Mouse (Mus musculus): ENCODE results near the gene Adgrl2. TPM values are rescaled to one million over a fixed set of nuclear protein-coding genes. Genes with fewer than 3 reads are reported as not detected.

Adgrl2 gene
- polyA plus RNA-seq, 1 experiment from 2014 or later: 86.7 TPM

DNA sequence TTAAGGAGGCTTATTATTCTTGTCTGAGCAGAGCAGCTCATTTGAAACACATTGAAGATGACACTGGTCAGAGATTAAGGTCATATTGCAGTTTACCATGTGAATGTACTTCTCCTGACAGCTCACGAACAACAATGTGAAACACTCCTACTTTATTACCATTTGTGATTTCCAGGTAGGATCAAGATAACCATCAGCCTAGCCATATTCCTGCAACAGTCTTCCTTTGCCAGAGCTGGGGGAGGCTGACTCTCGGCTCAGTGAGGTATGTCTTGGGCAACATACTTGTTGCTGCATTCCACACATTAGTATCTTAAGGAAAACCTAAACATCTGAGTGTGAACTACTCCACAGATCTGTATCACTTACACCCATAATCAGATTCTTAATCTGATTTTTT lies 142.0 kb downstream of the Adgrl2 start:
- Histone ChIP-seq H3K4me2 (replicated peaks) (no peak overlapping the region), H3K27ac (replicated peaks) (no peak overlapping the region), H3K4me3 (replicated peaks) (no peak overlapping the region), H3K27me3 (no peaks in the 10 kb centered on the region), H3K36me3 (peaks cover 53% of the 10 kb centered on the region), H3K9ac (no peak overlapping the region), H3K4me1 (peaks cover 8% of the 10 kb centered on the region; the same call in 1 of the 2 replicates), H3K9me3 (replicated peaks) (no peaks in the 10 kb centered on the region)
- no peak for ATAC-seq (ENCODE audit: insufficient number of reproducible peaks, low FRiP score, low TSS enrichment, low read depth)
- WGBS: 65% methylated on average over 2 of the region's 2 CpGs

DNA sequence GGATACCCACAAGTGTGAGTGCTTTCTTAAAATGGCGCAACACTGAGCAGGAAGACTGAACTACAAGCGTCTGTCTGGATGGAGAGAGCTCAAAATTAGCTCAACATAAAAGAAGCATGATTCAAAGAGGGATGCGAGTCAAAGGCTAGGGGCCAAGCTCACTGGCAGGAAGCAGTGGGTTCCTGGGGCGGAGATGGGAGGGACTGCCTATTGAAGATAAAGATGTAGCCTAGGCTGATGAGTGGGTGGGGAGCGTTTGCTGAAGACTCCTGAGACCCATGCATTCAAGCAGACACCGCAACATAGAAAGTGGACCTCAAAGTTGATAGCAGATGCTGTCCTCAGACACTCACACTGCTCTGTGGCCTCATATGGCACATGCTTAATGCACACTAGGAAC lies 146.2 kb downstream of the Adgrl2 start:
- Histone ChIP-seq H3K9ac (no peak overlapping the region), H3K4me3 (replicated peaks) (no peak overlapping the region), H3K27ac (replicated peaks) (no peak overlapping the region), H3K27me3 (no peaks in the 10 kb centered on the region), H3K36me3 (peaks cover 36% of the 10 kb centered on the region), H3K4me2 (replicated peaks) (no peak overlapping the region), H3K9me3 (replicated peaks) (no peaks in the 10 kb centered on the region), H3K4me1 (no peaks in the 10 kb centered on the region)
- 87% methylated on average over 6 of the region's 6 CpGs for WGBS
- ATAC-seq (ENCODE audit: insufficient number of reproducible peaks, low FRiP score, low TSS enrichment, low read depth): no peak

DNA sequence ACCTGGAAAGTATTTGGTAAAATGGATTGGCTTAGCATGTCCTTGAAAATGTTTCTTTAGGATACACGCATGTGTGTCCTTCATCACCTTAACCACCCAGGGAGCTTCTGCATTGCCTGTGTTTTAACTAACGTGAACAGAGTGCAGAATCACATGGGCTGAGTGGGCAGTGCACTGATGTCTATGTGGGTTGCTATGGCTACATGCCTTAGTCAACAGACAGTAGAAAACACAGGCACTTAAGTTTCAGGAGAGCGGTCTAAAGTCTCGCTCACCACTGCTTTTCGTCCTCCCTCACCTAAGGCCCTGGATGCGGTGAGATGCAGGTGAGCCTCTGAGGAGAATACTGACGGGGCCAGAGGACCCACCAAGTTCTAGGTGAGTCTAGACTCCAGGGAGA lies 147.8 kb downstream of the Adgrl2 start:
- Histone ChIP-seq H3K4me3 (replicated peaks) (no peak overlapping the region), H3K9ac (no peak overlapping the region), H3K4me1 (no peaks in the 10 kb centered on the region), H3K4me2 (replicated peaks) (no peak overlapping the region), H3K27me3 (no peaks in the 10 kb centered on the region), H3K27ac (replicated peaks) (no peak overlapping the region), H3K9me3 (replicated peaks) (no peaks in the 10 kb centered on the region), H3K36me3 (peaks cover 38% of the 10 kb centered on the region)
- no peak for ATAC-seq (ENCODE audit: insufficient number of reproducible peaks, low FRiP score, low TSS enrichment, low read depth)
- 83% methylated on average over 7 of the region's 7 CpGs for WGBS

DNA sequence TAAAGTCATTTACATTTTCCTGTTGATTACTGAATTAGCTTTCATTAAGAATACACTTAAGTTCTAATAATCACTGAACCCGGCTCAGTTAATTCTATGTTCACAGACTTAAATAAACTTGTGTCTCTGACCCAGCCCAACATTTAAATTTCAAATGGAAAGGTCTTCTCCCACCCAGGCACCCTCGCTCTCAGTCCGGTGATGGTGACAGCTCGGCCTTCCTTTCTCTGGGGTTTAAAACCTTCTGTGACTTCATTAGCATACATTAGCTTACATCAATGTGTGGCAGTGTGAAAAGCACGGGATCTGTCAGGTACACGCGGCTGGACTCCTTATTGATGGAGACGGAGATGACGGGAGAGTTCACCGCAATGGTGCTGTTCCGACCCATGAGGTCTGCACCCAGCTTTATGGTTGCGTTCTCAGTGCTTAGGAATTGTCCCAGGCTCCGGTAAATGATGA lies 151.5 kb downstream of the Adgrl2 start:
- no peak overlapping the region for H3K9ac ChIP-seq
- H3K4me1 ChIP-seq: no peaks in the 10 kb centered on the region
- no peak for ATAC-seq (ENCODE audit: insufficient number of reproducible peaks, low FRiP score, low TSS enrichment, low read depth)
- no peak overlapping the region for H3K4me3 ChIP-seq (replicated peaks)
- H3K4me2 ChIP-seq (replicated peaks): no peak overlapping the region
- H3K9me3 ChIP-seq (replicated peaks): no peaks in the 10 kb centered on the region
- H3K27me3 ChIP-seq: no peaks in the 10 kb centered on the region
- peaks cover 51% of the 10 kb centered on the region for H3K36me3 ChIP-seq
- H3K27ac ChIP-seq (replicated peaks): no peak overlapping the region
- WGBS: 90% methylated on average over 13 of the region's 13 CpGs

DNA sequence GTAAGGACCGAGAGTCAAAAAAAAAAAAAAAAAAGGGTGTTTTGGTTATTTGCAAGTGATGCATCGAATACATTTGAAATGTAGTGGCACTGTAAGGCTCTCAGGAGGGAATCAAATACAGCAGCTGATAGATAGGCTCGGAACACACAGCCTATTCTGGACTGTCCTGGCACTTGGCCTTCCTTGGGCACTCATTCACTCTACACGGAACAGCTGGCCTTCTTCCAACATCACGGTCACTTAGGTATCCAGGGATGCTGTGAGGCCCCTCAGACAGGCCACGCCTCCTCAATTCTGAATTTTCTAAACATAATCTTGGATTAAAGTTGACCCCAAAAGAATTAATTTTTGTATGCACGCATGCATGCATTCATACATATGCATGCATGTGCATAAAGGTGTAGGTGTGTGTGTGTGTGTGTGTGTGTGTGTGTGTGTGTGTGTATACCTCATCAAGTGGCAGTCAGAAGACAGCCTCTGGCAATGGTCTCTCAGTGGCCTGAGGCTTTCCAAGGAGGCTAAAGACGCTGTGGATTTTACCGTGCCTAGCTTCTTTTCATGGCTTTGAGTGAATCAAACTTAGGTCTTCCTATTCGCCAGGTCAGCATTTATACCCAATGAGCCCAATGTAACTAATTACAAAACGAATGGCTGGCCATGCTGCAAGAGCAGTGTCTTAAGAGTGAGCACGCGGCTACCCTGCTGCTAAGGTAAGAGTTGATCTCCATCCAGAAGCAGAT lies 152.1 kb downstream of the Adgrl2 start:
- Histone ChIP-seq H3K4me1 (no peaks in the 10 kb centered on the region), H3K4me3 (replicated peaks) (no peak overlapping the region), H3K9me3 (replicated peaks) (no peaks in the 10 kb centered on the region), H3K36me3 (peaks cover 57% of the 10 kb centered on the region), H3K4me2 (replicated peaks) (no peak overlapping the region), H3K27me3 (no peaks in the 10 kb centered on the region), H3K27ac (replicated peaks) (no peak overlapping the region), H3K9ac (no peak overlapping the region)
- ATAC-seq (ENCODE audit: insufficient number of reproducible peaks, low FRiP score, low TSS enrichment, low read depth): no peak; the same call in 1 of the 2 replicates
- WGBS: 82% methylated on average over 13 of the region's 13 CpGs

DNA sequence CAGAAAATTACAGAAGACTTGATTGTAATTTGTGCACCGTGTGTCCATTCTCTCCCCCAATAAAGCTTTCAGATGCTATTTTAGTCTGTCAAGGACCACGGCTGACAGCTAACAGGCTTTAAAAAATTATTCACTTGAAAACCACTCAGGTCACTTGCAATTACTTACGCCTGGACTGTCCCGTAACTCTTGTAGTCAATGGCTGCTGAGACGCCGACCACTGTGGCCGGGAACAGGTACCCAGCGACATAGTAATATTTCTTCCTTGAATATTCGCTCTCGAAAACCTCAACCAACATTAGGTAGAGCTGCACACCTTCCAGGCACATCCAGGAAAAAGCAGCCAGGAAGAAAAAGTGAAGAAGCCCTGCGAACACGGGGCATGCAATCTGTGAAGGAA lies 155.2 kb downstream of the Adgrl2 start:
- Histone ChIP-seq H3K4me1 (no peaks in the 10 kb centered on the region), H3K27ac (replicated peaks) (no peak overlapping the region), H3K9me3 (replicated peaks) (no peaks in the 10 kb centered on the region), H3K4me2 (replicated peaks) (no peak overlapping the region), H3K4me3 (replicated peaks) (no peak overlapping the region), H3K36me3 (peaks cover 66% of the 10 kb centered on the region), H3K27me3 (no peaks in the 10 kb centered on the region), H3K9ac (no peak overlapping the region)
- ATAC-seq (ENCODE audit: insufficient number of reproducible peaks, low FRiP score, low TSS enrichment, low read depth): no peak
- WGBS: 90% methylated on average over 12 of the region's 12 CpGs

DNA sequence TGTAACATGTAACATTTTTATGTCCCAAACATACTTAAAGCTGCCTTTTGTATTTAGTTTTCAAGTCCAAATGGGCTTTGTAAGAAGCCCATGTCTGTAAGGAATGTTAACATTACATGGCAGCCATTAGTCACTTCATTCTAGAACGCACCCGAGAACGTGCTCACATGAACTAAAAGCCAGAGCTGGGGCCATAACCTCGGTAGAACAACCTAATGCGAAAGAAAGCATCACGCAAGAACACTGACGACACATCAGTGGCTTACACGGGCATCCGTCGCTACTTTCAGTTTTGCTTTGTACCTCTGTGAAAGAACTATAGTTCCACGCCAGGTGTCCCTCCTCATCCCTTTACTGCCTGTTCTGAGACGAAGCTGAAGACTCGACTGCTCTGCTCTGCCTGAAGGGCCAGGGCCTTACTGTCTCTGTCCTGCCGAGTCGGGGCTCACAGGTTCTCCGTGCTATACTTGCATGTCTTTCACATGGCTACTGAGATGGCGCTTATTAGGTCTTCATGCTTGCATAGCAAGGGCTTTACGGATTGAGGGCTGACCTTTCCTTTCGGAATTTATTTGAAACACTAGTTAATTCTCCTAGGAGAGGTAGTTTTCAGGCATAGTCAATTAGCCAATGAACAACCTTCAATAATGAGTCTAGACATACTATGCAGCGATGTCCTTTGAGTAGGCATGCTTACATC lies 157.1 kb downstream of the Adgrl2 start:
- no peak for ATAC-seq (ENCODE audit: insufficient number of reproducible peaks, low FRiP score, low TSS enrichment, low read depth)
- 95% methylated on average over 20 of the region's 20 CpGs for WGBS
- Histone ChIP-seq H3K9ac (no peak overlapping the region), H3K27ac (replicated peaks) (no peak overlapping the region), H3K9me3 (replicated peaks) (no peaks in the 10 kb centered on the region), H3K27me3 (no peaks in the 10 kb centered on the region), H3K36me3 (peaks cover 68% of the 10 kb centered on the region), H3K4me1 (no peaks in the 10 kb centered on the region), H3K4me3 (replicated peaks) (no peak overlapping the region), H3K4me2 (replicated peaks) (no peak overlapping the region)

DNA sequence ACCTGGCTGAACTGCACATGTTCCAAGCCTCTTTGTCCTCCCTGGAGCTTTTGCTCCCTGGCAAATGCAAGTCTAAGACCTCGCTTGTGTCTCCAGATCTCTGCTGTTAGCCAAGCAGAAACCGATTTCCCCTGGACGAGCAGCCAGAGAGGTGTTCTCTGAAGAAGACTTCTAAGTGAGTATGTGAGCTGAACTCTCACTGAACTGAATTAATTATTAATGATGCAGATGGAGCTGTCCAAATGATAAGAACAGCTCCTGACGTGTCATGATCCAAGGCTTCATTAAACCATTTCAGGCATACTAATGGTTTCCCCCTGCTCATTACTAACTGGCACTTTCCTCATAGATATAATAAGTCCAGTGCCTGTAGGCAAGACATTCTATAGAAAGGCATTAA lies 158.4 kb downstream of the Adgrl2 start:
- H3K9ac ChIP-seq: no peak overlapping the region
- H3K27me3 ChIP-seq: no peaks in the 10 kb centered on the region
- H3K9me3 ChIP-seq (replicated peaks): no peaks in the 10 kb centered on the region
- WGBS: 85% methylated on average over 4 of the region's 4 CpGs
- no peak for ATAC-seq (ENCODE audit: insufficient number of reproducible peaks, low FRiP score, low TSS enrichment, low read depth)
- no peak overlapping the region for H3K27ac ChIP-seq (replicated peaks)
- no peak overlapping the region for H3K4me2 ChIP-seq (replicated peaks)
- H3K4me1 ChIP-seq: no peaks in the 10 kb centered on the region
- peaks cover 60% of the 10 kb centered on the region for H3K36me3 ChIP-seq
- no peak overlapping the region for H3K4me3 ChIP-seq (replicated peaks)

DNA sequence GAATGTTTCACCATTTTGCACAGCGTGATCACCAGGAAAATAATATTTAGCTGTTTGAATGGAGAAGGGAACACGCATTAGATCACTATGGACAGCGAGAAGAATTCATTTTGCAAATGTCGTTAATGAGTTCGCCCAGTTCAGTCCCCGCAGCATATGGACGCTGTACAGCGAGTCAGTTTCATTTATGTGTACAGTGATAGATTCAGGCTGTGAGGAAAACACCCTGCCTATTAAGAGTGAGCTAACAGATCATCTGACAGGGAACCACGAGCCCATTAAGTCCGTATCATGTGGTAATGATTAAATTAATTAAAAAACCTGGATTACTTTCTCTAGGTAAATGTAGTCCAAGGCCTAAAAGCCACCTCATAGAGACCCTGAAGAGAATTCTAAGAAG lies 161.8 kb downstream of the Adgrl2 start:
- no peak overlapping the region for H3K27ac ChIP-seq (replicated peaks)
- no peak overlapping the region for H3K4me3 ChIP-seq (replicated peaks)
- H3K9ac ChIP-seq: no peak overlapping the region
- H3K4me1 ChIP-seq: no peaks in the 10 kb centered on the region
- WGBS: 82% methylated on average over 10 of the region's 10 CpGs
- H3K27me3 ChIP-seq: no peaks in the 10 kb centered on the region
- H3K9me3 ChIP-seq (replicated peaks): no peaks in the 10 kb centered on the region
- peaks cover 60% of the 10 kb centered on the region for H3K36me3 ChIP-seq
- no peak overlapping the region for H3K4me2 ChIP-seq (replicated peaks)
- no peak for ATAC-seq (ENCODE audit: insufficient number of reproducible peaks, low FRiP score, low TSS enrichment, low read depth)

DNA sequence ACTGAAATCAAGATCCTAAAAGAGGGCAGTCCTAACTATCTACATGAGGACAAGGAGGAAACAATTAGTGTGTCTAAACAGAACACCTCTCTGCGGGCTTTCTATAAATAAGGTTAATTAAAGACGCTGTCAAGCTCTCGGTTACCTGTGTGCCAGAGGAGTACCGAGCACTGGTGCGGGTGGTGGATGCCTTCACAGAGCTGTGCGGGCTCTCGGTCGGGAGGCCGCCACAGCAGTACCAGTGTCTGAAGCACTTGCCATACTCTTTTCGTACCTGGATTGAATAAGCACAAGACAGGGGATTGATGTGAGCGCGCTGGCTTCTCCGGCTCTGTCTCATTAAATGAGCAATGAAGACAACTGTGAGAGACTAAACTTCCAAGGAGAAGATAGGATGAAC lies 166.8 kb downstream of the Adgrl2 start:
- no peak overlapping the region for H3K4me3 ChIP-seq (replicated peaks)
- H3K4me2 ChIP-seq (replicated peaks): no peak overlapping the region
- H3K27ac ChIP-seq (replicated peaks): no peak overlapping the region
- peaks cover 84% of the 10 kb centered on the region for H3K36me3 ChIP-seq
- ATAC-seq (ENCODE audit: insufficient number of reproducible peaks, low FRiP score, low TSS enrichment, low read depth): no peak
- H3K9ac ChIP-seq: no peak overlapping the region
- no peaks in the 10 kb centered on the region for H3K27me3 ChIP-seq
- H3K4me1 ChIP-seq: no peaks in the 10 kb centered on the region
- H3K9me3 ChIP-seq (replicated peaks): no peaks in the 10 kb centered on the region
- 95% methylated on average over 13 of the region's 13 CpGs for WGBS

DNA sequence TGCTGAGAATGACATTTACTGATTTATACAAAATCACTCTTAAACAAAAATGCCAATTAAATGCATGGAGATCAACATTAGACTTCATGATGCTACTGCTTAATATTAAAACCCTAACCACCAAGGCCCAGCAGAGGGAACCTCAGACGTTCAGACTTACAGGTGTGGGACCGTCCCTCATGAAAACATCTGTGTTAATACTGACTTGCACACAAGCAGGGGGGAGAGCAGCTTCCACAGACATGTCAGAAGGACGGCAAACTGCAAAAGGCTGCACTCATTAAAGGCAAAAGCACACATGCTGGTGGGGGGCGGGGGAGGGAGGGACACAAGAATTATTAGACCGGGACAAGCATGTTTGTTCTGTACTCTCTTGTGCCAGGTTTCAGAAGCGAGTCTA lies 168.7 kb downstream of the Adgrl2 start:
- Histone ChIP-seq H3K9ac (no peak overlapping the region), H3K4me1 (no peaks in the 10 kb centered on the region), H3K27ac (replicated peaks) (no peak overlapping the region), H3K4me3 (replicated peaks) (no peak overlapping the region), H3K36me3 (peaks cover 98% of the 10 kb centered on the region), H3K9me3 (replicated peaks) (no peaks in the 10 kb centered on the region), H3K4me2 (replicated peaks) (no peak overlapping the region), H3K27me3 (no peaks in the 10 kb centered on the region)
- ATAC-seq (ENCODE audit: insufficient number of reproducible peaks, low FRiP score, low TSS enrichment, low read depth): no peak
- WGBS: 74% methylated on average over 6 of the region's 6 CpGs
